Mouse (Mus musculus) ES-Bruce4 (cell line): ENCODE results near the gene Wwc1. TPM values are rescaled to one million over a fixed set of nuclear protein-coding genes. Genes with fewer than 3 reads are reported as not detected.

Experiments
- H3K27ac ChIP-seq: 2 replicates; pipeline ENCODE4 v1.5.1; 2012; ENCODE audit warnings: low read length, inconsistent platforms; ENCODE audit not compliant: insufficient read depth
- H3K27me3 ChIP-seq: 2 replicates; pipeline ENCODE4 v1.6.1; 2012; ENCODE audit warnings: mild to moderate bottlenecking, low read length, inconsistent platforms; ENCODE audit not compliant: control insufficient read depth, poor library complexity, insufficient read depth, severe bottlenecking
- H3K36me3 ChIP-seq: 2 replicates; pipeline ENCODE4 v1.6.1; 2012; ENCODE audit warnings: inconsistent platforms, mild to moderate bottlenecking, low read length, moderate library complexity; ENCODE audit not compliant: control insufficient read depth, poor library complexity, insufficient read depth, severe bottlenecking
- H3K4me1 ChIP-seq: one replicate; pipeline ENCODE4 v1.8.1; 2011; ENCODE audit warnings: low read length; ENCODE audit not compliant: control insufficient read depth, insufficient read depth
- H3K4me3 ChIP-seq: 2 replicates; pipeline ENCODE4 v1.5.1; 2011; ENCODE audit warnings: low read depth, mild to moderate bottlenecking, low read length
- H3K9ac ChIP-seq: 2 replicates; pipeline ENCODE4 v1.6.1; 2012; ENCODE audit warnings: low read depth, mild to moderate bottlenecking, inconsistent platforms; ENCODE audit not compliant: poor library complexity, severe bottlenecking
- H3K9me3 ChIP-seq: replicated peaks from 2 replicates; pipeline ENCODE4 v1.6.1; 2012; ENCODE audit warnings: mild to moderate bottlenecking, low read length, inconsistent platforms; ENCODE audit not compliant: control insufficient read depth, poor library complexity, insufficient read depth, severe bottlenecking
- CTCF ChIP-seq: IDR thresholded peaks from one replicate; pipeline ENCODE4 v1.8.1; 2011; ENCODE audit warnings: low read depth, low read length
- EP300 ChIP-seq: IDR thresholded peaks from 2 replicates; pipeline ENCODE4 v1.6.1; 2011; ENCODE audit warnings: low read depth, low read length; ENCODE audit not compliant: insufficient read depth
- POLR2A ChIP-seq: IDR thresholded peaks from one replicate; pipeline ENCODE4 v1.8.1; 2011; ENCODE audit warnings: low read length; ENCODE audit not compliant: insufficient read depth
- polyA plus RNA-seq: library from polyadenylated mRNA; stranded (reverse); fragments of >200 nt; gene quantifications from 2 replicates; pipeline ENCODE4 v1.2.4, GENCODE M21; 2011; ENCODE audit warnings: low read depth; ENCODE audit not compliant: missing spikeins, insufficient read depth, insufficient read length

Gene Wwc1
- polyA plus RNA-seq, 1 experiment: 48.4 TPM

- H3K36me3 ChIP-seq: no peaks in the 10 kb centered on the region; the same call in 1 of the 2 replicates
- no peak overlapping the region for H3K9ac ChIP-seq
- no peak overlapping the region for H3K4me3 ChIP-seq
- no peak for TF ChIP-seq POLR2A
- no peak for TF ChIP-seq EP300
- no peak for TF ChIP-seq CTCF
- H3K27me3 ChIP-seq: no peaks in the 10 kb centered on the region
- no peak overlapping the region for H3K27ac ChIP-seq
- no peaks in the 10 kb centered on the region for H3K9me3 ChIP-seq
- peaks cover 6% of the 10 kb centered on the region for H3K4me1 ChIP-seq
Observed at GRCm38 (mm10) chr11:35953179-35953578, 27.1 kb downstream of the Wwc1 start.

DNA sequence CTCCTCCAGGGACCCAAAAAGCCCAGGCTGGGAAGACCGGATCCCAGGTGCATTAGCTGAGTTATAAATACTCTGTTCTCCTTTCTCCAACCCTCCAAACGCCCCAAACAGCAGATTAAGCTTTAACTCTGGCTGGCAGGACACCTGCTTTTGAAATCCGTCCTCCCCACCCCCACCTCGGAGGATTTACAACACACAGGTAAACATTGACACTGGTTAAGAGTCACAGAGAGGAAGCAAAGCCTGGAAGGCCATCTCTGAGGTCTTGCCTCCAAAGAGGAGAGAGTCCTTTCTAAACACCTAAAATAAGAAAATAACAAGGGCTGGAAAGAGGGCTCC, 28.6 kb downstream of the Wwc1 start:
- no peak overlapping the region for H3K9ac ChIP-seq
- no peak overlapping the region for H3K27ac ChIP-seq

DNA sequence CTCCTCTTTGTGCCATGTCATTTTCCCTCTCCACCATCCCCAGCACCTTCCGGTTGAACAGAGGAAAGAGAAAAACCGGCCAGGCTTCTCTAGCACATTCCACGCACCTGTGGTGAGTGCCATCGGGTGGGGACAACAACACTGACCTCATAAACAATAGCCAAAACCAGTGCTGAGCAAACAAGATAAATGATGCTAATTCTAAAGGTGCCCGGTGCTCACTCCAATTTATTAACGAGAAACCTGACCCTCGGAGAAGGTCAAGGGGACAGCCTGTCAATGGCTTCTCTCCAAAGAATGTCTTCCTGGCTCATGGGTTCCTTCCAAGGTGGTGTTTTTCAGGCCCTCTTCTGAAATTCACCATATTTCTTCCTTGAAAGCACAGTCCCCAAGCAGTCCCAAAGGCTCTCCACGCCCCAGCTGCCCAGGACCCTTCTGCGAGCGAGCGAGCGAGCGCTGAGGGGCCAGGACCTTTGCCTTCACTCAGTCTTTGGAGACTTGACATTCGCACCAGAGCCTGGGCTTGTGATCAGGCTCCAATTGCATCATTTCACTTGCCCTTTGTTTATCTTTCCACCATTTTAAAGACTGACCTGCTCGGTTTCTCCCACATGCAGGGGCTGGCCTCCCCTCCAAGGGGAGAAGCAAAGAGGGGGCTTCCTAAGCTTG, 29.1 kb downstream of the Wwc1 start:
- peaks cover 9% of the 10 kb centered on the region for H3K4me1 ChIP-seq
- no peak overlapping the region for H3K27ac ChIP-seq
- H3K9me3 ChIP-seq: no peaks in the 10 kb centered on the region
- no peaks in the 10 kb centered on the region for H3K36me3 ChIP-seq
- H3K27me3 ChIP-seq: no peaks in the 10 kb centered on the region
- H3K4me3 ChIP-seq: no peak overlapping the region
- no peak overlapping the region for H3K9ac ChIP-seq
- TF ChIP-seq EP300 (no peak), POLR2A (no peak), CTCF (no peak)

More for the DNA sequence above, 28.6 kb downstream of the Wwc1 start:
- H3K9me3 ChIP-seq: no peaks in the 10 kb centered on the region
- no peaks in the 10 kb centered on the region for H3K27me3 ChIP-seq
- H3K4me1 ChIP-seq: peaks cover 9% of the 10 kb centered on the region
- H3K36me3 ChIP-seq: no peaks in the 10 kb centered on the region; the same call in 1 of the 2 replicates
- no peak overlapping the region for H3K4me3 ChIP-seq
- TF ChIP-seq EP300 (no peak), POLR2A (no peak), CTCF (no peak)

GRCm38 (mm10) chr11:35950466-35950865, 29.9 kb downstream of the Wwc1 start:
- H3K4me3 ChIP-seq: no peak overlapping the region
- no peak overlapping the region for H3K27ac ChIP-seq
- no peaks in the 10 kb centered on the region for H3K27me3 ChIP-seq
- no peak overlapping the region for H3K9ac ChIP-seq
- no peaks in the 10 kb centered on the region for H3K9me3 ChIP-seq
- no peak for TF ChIP-seq EP300
- no peak for TF ChIP-seq POLR2A
- TF ChIP-seq CTCF: no peak
- H3K36me3 ChIP-seq: no peaks in the 10 kb centered on the region
- peaks cover 9% of the 10 kb centered on the region for H3K4me1 ChIP-seq

- Histone ChIP-seq H3K27me3 (no peaks in the 10 kb centered on the region), H3K27ac (no peak overlapping the region), H3K36me3 (no peaks in the 10 kb centered on the region), H3K4me3 (no peak overlapping the region), H3K9me3 (no peaks in the 10 kb centered on the region), H3K4me1 (peaks cover 9% of the 10 kb centered on the region), H3K9ac (no peak overlapping the region)
- TF ChIP-seq POLR2A: no peak
- TF ChIP-seq CTCF: no peak
- no peak for TF ChIP-seq EP300
Observed at GRCm38 (mm10) chr11:35950011-35950410, 30.3 kb downstream of the Wwc1 start.

- Histone ChIP-seq H3K4me1 (peaks cover 9% of the 10 kb centered on the region), H3K4me3 (no peak overlapping the region), H3K9ac (no peak overlapping the region), H3K27me3 (no peaks in the 10 kb centered on the region), H3K9me3 (no peaks in the 10 kb centered on the region), H3K36me3 (no peaks in the 10 kb centered on the region), H3K27ac (peak overlapping the region; percentile 57; the same call in 1 of the 2 replicates)
- no peak for TF ChIP-seq POLR2A
- TF ChIP-seq EP300: no peak
- TF ChIP-seq CTCF: no peak
Observed at GRCm38 (mm10) chr11:35948457-35948881, 31.9 kb downstream of the Wwc1 start.

DNA sequence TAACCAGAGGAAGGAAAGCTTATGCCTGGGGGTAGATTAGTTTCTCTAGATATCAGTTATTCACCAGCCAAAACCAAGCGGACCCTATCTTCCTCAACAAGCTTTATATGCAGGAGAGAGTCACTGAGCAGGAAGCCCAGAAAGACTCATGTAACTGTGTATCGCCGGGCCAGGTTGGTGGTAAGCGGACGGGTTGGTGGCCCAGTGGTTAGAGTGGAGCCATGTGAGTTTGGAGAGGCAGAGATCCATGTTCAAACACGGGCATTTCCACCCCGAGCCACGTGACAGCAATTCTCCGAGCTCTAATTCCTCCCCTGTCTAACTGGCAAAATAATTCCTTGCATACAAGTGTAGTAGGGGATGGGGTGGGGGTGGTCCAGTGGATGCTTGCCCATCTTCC, 32.4 kb downstream of the Wwc1 start:
- no peaks in the 10 kb centered on the region for H3K27me3 ChIP-seq
- H3K9ac ChIP-seq: no peak overlapping the region
- no peak overlapping the region for H3K4me3 ChIP-seq
- no peak for TF ChIP-seq CTCF
- peaks cover 11% of the 10 kb centered on the region for H3K4me1 ChIP-seq
- H3K27ac ChIP-seq: peak overlapping the region; percentile 57; the same call in 1 of the 2 replicates
- no peaks in the 10 kb centered on the region for H3K9me3 ChIP-seq
- no peaks in the 10 kb centered on the region for H3K36me3 ChIP-seq
